Mouse (Mus musculus) right cerebral cortex, adult 18-20 months (tissue): Measurements from ENCODE around the gene Trem3.

Experiments
- DNase-seq: peaks from one replicate; pipeline ENCODE4 v3.0.0; 2022; ENCODE audit warnings: mixed read lengths

Trem3 gene

GRCm38 (mm10) chr17:48247221-48247928 is at the start of gene Trem3:
Gene Trem3 (plus strand): TSS chr17:48247777.
- no peak for DNase-seq

GRCm38 (mm10) chr17:48203086-48203485 is 44.5 kb upstream of the Trem3 start:
- no peak for DNase-seq

- DNase-seq = no peak
Measured at GRCm38 (mm10) chr17:48212596-48212995, 35.0 kb upstream of the Trem3 start.

- no peak for DNase-seq
Measured at GRCm38 (mm10) chr17:48213511-48213910, 34.1 kb upstream of the Trem3 start.

GRCm38 (mm10) chr17:48215429-48215828 is 32.1 kb upstream of the Trem3 start:
- no peak for DNase-seq

- no peak for DNase-seq
Measured at GRCm38 (mm10) chr17:48230680-48231079, 16.9 kb upstream of the Trem3 start.

DNA sequence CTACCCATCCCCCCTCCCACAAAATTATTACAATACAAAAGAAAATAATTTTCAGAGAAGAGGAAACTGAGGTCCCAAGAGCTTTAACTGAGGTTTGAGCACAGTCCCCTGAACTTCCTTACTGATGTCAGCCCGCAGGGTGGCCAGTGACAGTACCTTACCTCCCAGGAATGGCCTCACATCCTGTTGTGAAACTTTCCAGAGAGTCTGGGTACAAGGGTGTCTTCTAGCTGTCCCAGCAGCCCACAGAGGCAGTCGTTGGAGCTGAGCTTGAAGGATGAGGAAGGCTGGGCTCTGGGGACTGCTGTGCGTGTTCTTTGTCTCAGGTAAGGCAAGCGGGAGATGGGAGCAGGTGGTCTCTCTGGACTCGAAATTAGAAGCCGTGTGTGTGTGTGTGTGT is 15.1 kb upstream of the Trem3 start, which contains the start of gene Trem1:
Gene Trem1, plus strand, starts transcription at position 251 of the 400 bp plus-strand sequence.
- no peak for DNase-seq

DNA sequence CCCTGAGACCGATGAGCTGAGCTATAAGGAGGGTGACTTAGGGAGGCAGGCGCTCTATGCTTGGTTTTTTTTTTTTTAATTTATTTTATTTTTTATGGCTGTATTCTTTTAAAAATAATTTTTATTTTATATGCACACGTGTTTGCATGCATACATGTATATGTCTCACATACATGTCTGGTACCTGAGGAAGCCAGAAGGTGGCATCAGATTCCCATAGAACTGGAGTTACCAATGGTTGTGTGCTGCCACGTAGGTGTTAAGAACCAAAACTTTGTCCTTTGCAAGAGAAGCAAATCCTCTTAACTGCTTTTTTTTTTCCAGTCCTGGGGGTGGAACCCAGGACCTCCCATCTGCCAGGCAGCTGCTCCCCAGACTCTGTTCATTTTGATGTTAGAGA is 13.8 kb upstream of the Trem3 start:
- no peak for DNase-seq

GRCm38 (mm10) chr17:48234550-48234949 is 13.0 kb upstream of the Trem3 start:
- DNase-seq = no peak

- no peak for DNase-seq
Measured at GRCm38 (mm10) chr17:48235773-48236370, 11.7 kb upstream of the Trem3 start.

DNA sequence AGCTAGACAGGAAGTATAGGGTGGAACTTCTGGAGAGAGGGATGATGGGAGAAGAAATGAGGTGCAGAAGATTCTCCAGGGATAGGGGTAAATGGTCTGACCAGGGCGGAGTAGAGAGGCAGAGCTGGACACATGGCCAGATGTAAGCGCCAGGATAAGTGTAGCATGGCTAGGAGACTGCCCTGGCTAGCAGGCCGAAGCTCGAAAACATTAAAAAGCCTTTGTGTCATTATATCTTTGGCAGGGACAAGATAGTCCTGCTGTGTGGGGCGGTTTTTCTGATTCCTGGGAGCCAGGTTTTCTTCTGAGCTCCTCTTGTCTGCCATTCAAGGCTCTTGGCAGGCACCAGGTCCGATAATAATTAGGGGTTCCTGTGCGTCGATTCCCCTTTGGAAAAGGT is 10.0 kb upstream of the Trem3 start:
- no peak for DNase-seq

DNA sequence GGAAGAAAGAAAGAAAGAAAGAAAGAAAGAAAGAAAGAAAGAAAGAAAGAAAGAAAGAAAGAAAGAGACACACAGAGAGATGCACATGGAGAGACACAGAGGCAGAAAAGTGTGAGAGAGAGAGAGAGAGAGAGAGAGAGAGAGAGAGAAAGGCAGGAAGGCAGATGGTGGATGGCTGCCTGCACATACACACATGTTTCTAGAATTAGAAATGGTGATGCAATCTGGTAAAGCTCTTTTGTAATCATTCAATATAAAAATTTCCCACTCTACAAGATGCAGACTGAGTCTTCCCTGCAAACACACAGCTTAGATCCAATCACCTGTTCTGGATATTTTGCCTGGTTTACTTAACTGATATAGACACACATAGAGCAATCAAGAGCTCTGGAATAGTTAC is 1.5 kb downstream of the Trem3 start:
- peak; percentile 3 for DNase-seq

DNA sequence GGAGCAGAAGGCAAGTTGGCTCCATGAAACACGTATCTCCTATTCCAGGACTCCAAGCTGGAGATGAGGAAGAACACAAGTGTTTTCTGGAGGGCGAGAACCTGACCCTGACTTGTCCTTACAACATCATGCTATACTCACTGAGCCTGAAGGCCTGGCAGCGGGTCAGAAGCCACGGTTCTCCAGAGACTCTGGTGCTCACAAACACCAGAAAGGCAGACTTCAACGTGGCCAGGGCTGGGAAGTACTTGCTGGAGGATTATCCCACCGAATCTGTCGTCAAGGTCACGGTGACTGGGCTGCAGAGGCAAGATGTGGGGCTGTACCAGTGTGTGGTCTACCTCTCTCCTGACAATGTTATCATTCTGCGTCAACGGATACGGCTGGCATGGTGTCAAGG is 1.9 kb downstream of the Trem3 start:
- DNase-seq = no peak

GRCm38 (mm10) chr17:48250631-48251030 is 3.1 kb downstream of the Trem3 start:
- DNase-seq = no peak

- DNase-seq = no peak
Measured at GRCm38 (mm10) chr17:48256575-48256974, 9.0 kb downstream of the Trem3 start.

GRCm38 (mm10) chr17:48261868-48262267 is 14.3 kb downstream of the Trem3 start:
- DNase-seq = no peak

DNA sequence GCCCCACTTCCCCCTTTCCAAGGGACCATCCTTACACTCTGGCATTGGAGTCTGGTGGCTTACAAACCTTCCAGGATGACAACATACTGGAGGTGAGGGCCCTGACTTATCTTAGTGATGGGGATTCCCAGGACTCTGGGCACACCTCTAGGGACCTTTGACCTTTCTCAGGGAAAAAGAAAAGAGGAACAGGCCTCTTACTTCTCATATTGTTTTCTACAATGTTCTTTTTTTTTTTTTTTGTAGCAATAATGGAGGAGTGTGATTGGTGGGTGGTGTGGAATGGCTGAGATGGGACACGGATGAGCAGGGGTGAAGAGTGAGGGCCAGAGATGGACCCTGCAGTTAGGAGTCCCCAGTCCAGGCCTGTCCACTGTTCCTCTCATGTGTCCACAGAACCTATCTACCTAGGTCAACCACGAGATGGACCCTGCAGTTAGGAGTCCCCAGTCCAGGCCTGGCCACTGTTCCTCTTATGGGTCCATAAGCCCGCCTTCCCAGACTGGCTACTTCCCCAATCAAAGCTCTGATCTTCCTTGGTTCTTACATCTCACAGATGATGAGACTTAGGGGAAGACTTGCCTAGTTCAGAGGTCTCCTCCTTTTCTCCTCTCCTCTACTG is 16.3 kb downstream of the Trem3 start, which contains the start of gene Treml4:
Gene Treml4, plus strand, starts transcription at position 555 of the 622 bp plus-strand sequence.
- DNase-seq = no peak

- DNase-seq = no peak
Measured at GRCm38 (mm10) chr17:48264662-48265061, 17.1 kb downstream of the Trem3 start.

DNA sequence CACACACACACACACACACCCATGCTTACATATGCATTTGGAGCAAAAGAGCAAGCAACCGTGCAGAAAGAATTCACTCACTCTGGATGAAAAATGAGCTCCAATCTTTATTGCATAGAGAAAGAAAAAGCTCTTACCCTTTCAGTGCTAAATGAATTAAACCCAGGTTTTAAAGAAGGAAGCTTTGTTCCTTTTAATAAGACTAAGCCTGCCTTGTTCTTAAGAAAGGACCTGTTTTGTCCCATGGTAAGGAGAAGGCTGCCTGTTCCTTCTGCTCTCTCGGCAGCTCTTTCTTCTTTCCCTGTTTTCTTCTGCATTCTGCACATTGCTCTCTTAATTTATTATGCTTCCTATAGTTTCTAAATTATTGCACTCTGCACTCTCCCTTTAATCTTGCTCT is 18.6 kb downstream of the Trem3 start:
- no peak for DNase-seq

DNA sequence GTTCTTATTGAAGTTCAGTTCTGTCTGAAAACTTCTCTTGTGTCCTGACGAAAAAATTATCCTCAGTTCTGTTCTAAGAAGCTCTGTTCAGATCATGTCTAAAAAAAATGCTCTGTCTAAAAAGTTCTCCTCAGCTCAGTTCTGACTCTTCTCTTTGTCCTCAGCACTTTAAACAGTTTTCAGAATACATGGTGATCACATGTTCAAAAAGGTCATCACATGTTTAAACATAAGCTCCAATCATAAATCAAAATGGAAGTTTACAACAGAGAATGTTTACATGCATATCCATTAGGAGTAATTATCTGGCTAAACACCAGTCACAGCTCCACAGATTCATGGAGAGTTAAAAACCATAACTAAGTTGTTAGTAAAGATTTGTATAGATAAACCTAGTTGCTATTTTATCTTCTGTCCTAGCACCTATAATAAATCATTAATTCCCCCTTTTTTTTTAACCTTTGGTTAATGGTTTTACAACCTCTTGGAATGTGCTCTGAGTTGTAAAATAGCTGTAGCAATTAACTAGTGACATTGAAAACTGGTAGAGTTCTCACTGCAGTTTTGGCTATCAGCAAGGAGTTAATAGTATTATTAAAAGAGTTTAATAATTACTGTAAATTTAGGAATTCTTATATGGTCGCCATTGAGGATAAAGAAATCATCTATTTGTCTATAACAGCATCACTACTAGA is 19.2 kb downstream of the Trem3 start:
- no peak for DNase-seq

DNA sequence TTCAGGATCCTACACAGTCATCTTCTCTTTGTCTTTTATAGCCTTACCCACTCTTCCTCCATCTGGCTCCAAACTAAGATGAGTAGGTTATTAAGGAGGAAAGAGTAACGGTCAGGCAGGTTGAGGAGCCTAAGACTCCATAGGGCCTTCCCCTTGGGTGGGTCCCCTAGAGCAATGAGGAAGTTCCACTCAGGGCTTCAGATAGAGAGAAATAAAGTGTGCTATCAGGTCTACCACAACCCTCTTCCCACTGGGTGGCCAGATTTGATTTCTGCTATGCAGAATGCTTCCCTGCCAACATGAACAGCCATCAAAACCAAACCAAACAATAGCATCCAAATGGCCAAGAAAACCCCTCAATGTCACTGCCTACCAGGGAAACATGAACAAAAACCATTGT is 20.0 kb downstream of the Trem3 start:
- DNase-seq = no peak

DNA sequence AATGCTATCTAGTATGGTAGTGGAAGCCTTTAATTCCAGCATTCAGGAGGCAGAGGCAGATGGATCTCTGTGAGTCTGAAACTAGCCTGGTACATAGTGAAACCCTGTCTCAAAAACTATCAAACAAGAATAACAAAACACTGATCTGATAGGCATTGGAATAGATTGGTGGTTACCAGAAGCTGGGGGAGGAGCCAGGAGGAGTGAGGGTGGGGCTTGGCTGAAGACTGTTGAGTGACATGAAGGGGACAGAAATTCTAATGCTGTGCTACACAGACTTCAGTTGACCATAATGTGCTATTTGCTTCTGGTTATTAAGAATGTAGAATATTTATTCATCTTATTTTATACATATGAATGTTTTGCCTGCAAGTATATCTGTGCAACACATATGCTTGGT is 20.7 kb downstream of the Trem3 start:
- DNase-seq = no peak

GRCm38 (mm10) chr17:48269833-48270232 is 22.3 kb downstream of the Trem3 start:
- no peak for DNase-seq

DNA sequence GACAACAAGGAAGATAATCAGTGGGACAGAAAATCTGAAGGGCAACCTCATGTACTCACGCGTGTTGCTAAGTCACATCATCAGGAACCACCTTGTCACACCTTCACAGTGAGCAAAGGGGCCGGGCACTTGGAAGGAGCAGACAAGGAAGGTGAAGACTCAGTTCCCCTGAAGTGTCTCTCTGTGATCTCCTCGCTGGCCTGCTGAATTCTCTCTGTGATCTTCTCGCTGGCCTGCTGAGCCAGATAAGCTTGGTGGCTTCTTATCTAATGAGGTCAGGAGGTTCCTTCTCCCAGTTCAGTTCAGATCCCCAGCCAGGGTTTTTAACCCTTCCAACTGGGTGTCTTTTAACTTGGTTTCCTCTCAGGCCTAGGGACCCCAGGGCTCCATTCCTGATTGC is 24.6 kb downstream of the Trem3 start:
- no peak for DNase-seq
